Mouse (Mus musculus): Measurements from ENCODE around the gene Rhbg. TPM values are rescaled to one million over a fixed set of nuclear protein-coding genes. Genes with fewer than 3 reads are reported as not detected.

Gene Rhbg
- total and polyA plus RNA-seq, 3 experiments, result not detected

GRCm38 (mm10) chr3:88206901-88207371 is 47.6 kb downstream of the Rhbg start:
- no peak overlapping the region for H3K4me3 ChIP-seq (ENCODE audit: control insufficient read depth in 1 of 2, insufficient read depth in 1 of 2, low read depth in 2 of 2, low read length in 2 of 2)
- no peak for DNase-seq (ENCODE audit: low read depth, low spot score)
- peaks cover 0 to 3% of the 10 kb centered on the region in 2 experiments; a peak in 3 of 4 replicates for H3K4me1 ChIP-seq (ENCODE audit: control insufficient read depth in 1 of 2, insufficient read depth in 2 of 2, low read length in 2 of 2)
- TF ChIP-seq MAFK (IDR thresholded peaks at IDR 0.05; ENCODE audit: borderline replicate concordance, low read depth, low read length), result no peak
- no peak for TF ChIP-seq GATA1 (IDR thresholded peaks at IDR 0.05; ENCODE audit: low read depth, low read length)
- no peak for TF ChIP-seq CTCF (IDR thresholded peaks at IDR 0.05 in 2 of 3, conservative IDR thresholded peaks at IDR 0.05 in 1 of 3; ENCODE audit: control insufficient read depth in 1 of 3, insufficient read depth in 1 of 3, low read depth in 2 of 3, low read length in 3 of 3, poor library complexity in 1 of 3, severe bottlenecking in 1 of 3)
- no peak for TF ChIP-seq CHD1 (IDR thresholded peaks at IDR 0.05; ENCODE audit: low read depth, low read length)
- TF ChIP-seq POLR2A (IDR thresholded peaks at IDR 0.05; ENCODE audit: control insufficient read depth in 1 of 2, insufficient read depth in 1 of 2, low read depth in 1 of 2, low read length in 2 of 2, poor library complexity in 1 of 2), result no peak
- TF ChIP-seq EP300 (IDR thresholded peaks at IDR 0.05; ENCODE audit: low read depth in 1 of 2, low read length in 2 of 2), result no peak
- TF ChIP-seq ELF1 (IDR thresholded peaks at IDR 0.05; ENCODE audit: low read depth, low read length), result no peak
- TF ChIP-seq KAT2A (conservative IDR thresholded peaks at IDR 0.05; ENCODE audit: low read depth, low read length), result no peak
- TF ChIP-seq POLR2AphosphoS5 (IDR thresholded peaks at IDR 0.05; ENCODE audit: borderline replicate concordance, low read depth, low read length), result no peak
- no peak for TF ChIP-seq RCOR1 (IDR thresholded peaks at IDR 0.05; ENCODE audit: low read depth, low read length)
- no peak for TF ChIP-seq ZKSCAN1 (IDR thresholded peaks at IDR 0.05; ENCODE audit: low read depth, low read length)
- TF ChIP-seq MEF2A (IDR thresholded peaks at IDR 0.05; ENCODE audit: extremely low read depth, insufficient replicate concordance, low read depth, low read length, poor library complexity, severe bottlenecking), result no peak
- TF ChIP-seq ZNF384 (IDR thresholded peaks at IDR 0.05; ENCODE audit: low read depth, low read length), result no peak
- no peak for TF ChIP-seq MXI1 (IDR thresholded peaks at IDR 0.05; ENCODE audit: low read depth, low read length)
- TF ChIP-seq MYC (IDR thresholded peaks at IDR 0.05; ENCODE audit: low read depth, low read length), result no peak
- TF ChIP-seq JUND (IDR thresholded peaks at IDR 0.05; ENCODE audit: low read depth, low read length), result no peak
- TF ChIP-seq TCF12 (IDR thresholded peaks at IDR 0.05; ENCODE audit: low read depth, low read length), result no peak
- H3K79me2 ChIP-seq (ENCODE audit: control insufficient read depth, insufficient read depth, low read length, poor library complexity), result no peaks in the 10 kb centered on the region
- H3K9me3 ChIP-seq (replicated peaks; ENCODE audit: insufficient read depth, low read length), result no peaks in the 10 kb centered on the region
- no peak overlapping the region for H3K9ac ChIP-seq (ENCODE audit: control insufficient read depth, low read depth, low read length, poor library complexity, severe bottlenecking)
- H3K27me3 ChIP-seq (ENCODE audit: control insufficient read depth in 1 of 2, insufficient read depth in 2 of 2, low read length in 2 of 2), result peaks cover 6 to 18% of the 10 kb centered on the region in 2 experiments
- H3K36me3 ChIP-seq (ENCODE audit: control insufficient read depth in 1 of 2, insufficient read depth in 2 of 2, low read length in 2 of 2), result no peaks in the 10 kb centered on the region; a peak in 1 of 4 replicates
- H3K27ac ChIP-seq (ENCODE audit: control insufficient read depth, low read depth, low read length), result no peak overlapping the region

GRCm38 (mm10) chr3:88206500-88206899 is 48.0 kb downstream of the Rhbg start:
- Histone ChIP-seq H3K27ac (ENCODE audit: control insufficient read depth, low read depth, low read length) (no peak overlapping the region), H3K4me3 (ENCODE audit: control insufficient read depth in 1 of 2, insufficient read depth in 1 of 2, low read depth in 2 of 2, low read length in 2 of 2) (no peak overlapping the region), H3K36me3 (ENCODE audit: control insufficient read depth in 1 of 2, insufficient read depth in 2 of 2, low read length in 2 of 2) (no peaks in the 10 kb centered on the region; a peak in 1 of 4 replicates), H3K79me2 (ENCODE audit: control insufficient read depth, insufficient read depth, low read length, poor library complexity) (no peaks in the 10 kb centered on the region), H3K4me1 (ENCODE audit: control insufficient read depth in 1 of 2, insufficient read depth in 2 of 2, low read length in 2 of 2) (peaks cover 0 to 3% of the 10 kb centered on the region in 2 experiments; a peak in 3 of 4 replicates), H3K9me3 (replicated peaks; ENCODE audit: insufficient read depth, low read length) (no peaks in the 10 kb centered on the region), H3K9ac (ENCODE audit: control insufficient read depth, low read depth, low read length, poor library complexity, severe bottlenecking) (no peak overlapping the region), H3K27me3 (ENCODE audit: control insufficient read depth in 1 of 2, insufficient read depth in 2 of 2, low read length in 2 of 2) (peaks cover 6 to 16% of the 10 kb centered on the region in 2 experiments)
- no peak for TF ChIP-seq MYC (IDR thresholded peaks at IDR 0.05; ENCODE audit: low read depth, low read length)
- no peak for TF ChIP-seq CHD2 (IDR thresholded peaks at IDR 0.05; ENCODE audit: low read length)
- TF ChIP-seq ZNF384 (IDR thresholded peaks at IDR 0.05; ENCODE audit: low read depth, low read length), result no peak
- TF ChIP-seq POLR2A (IDR thresholded peaks at IDR 0.05; ENCODE audit: control insufficient read depth in 1 of 2, insufficient read depth in 1 of 2, low read depth in 1 of 2, low read length in 2 of 2, poor library complexity in 1 of 2), result no peak
- no peak for TF ChIP-seq NELFE (IDR thresholded peaks at IDR 0.05; ENCODE audit: low read depth, low read length)
- TF ChIP-seq MAZ (IDR thresholded peaks at IDR 0.05; ENCODE audit: low read depth, low read length), result no peak
- no peak for TF ChIP-seq KAT2A (conservative IDR thresholded peaks at IDR 0.05; ENCODE audit: low read depth, low read length)
- no peak for TF ChIP-seq MAFK (IDR thresholded peaks at IDR 0.05; ENCODE audit: borderline replicate concordance, low read depth, low read length)
- TF ChIP-seq MAX (IDR thresholded peaks at IDR 0.05; ENCODE audit: low read length), result no peak
- TF ChIP-seq GATA1 (IDR thresholded peaks at IDR 0.05; ENCODE audit: low read depth, low read length), result no peak
- no peak for DNase-seq (ENCODE audit: low read depth, low spot score)

Measured in MEL (cell line).